In genomic region chr11:98323933-98324332, GRCm38 (mm10) we compare ENCODE assay signal across 10 mouse cellular contexts. TPM values are rescaled to one million over a fixed set of nuclear protein-coding genes. Genes with fewer than 3 reads are reported as not detected.
DNase-seq lines count a peak whose midpoint lies in the region; ATAC-seq lines count a peak whose summit lies in the region.
"Had no signal": no experiment of that assay in that cellular context is flagged by ENCODE, and none has a peak within 500 bp of the region (broad histone marks: within the 10 kb centered on the region; RNA-seq: fewer than 3 reads in every experiment).

No protein-coding gene starts in this region.

- peaks cover 28% of the 10 kb centered on the region for H3K4me1 ChIP-seq in midbrain, embryonic 10.5 days
- H3K4me1 ChIP-seq in midbrain, embryonic 16.5 days (ENCODE audit: control insufficient read depth, insufficient read depth, low read length), result peaks cover 18% of the 10 kb centered on the region
- peaks cover 37% of the 10 kb centered on the region for H3K4me1 ChIP-seq in neural tube, embryonic 15.5 days

- H3K27ac ChIP-seq in midbrain, embryonic 10.5 days (replicated peaks), result no peak overlapping the region
- H3K27ac ChIP-seq in midbrain, embryonic 16.5 days (ENCODE audit: low read length), result no peak overlapping the region
- no peak overlapping the region for H3K27ac ChIP-seq in neural tube, embryonic 15.5 days (replicated peaks)

- peak; percentile 68 for DNase-seq in adrenal gland, postnatal 10 days
- DNase-seq in adrenal gland, adult 8-10 months, result no peak
- DNase-seq in midbrain, embryonic 10.5 days (ENCODE audit: low spot score), result peak; percentile 47
- DNase-seq in forelimb bud, embryonic 11.5 days (ENCODE audit: low read depth, low spot score), result peak; percentile 69
- no peak for DNase-seq in heart, postnatal 25 days (ENCODE audit: low spot score)

- H3K9me3 ChIP-seq in midbrain, embryonic 10.5 days (replicated peaks), result no peaks in the 10 kb centered on the region
- H3K9me3 ChIP-seq in midbrain, embryonic 16.5 days (replicated peaks; ENCODE audit: control insufficient read depth, low read length, poor library complexity, severe bottlenecking), result no peaks in the 10 kb centered on the region
- H3K9me3 ChIP-seq in neural tube, embryonic 15.5 days (replicated peaks), result no peaks in the 10 kb centered on the region

- H3K27me3 ChIP-seq in midbrain, embryonic 10.5 days (ENCODE audit: low read depth, poor library complexity, severe bottlenecking), result peaks cover 100% of the 10 kb centered on the region
- peaks cover 66% of the 10 kb centered on the region for H3K27me3 ChIP-seq in midbrain, embryonic 16.5 days (ENCODE audit: control insufficient read depth, insufficient read depth, low read depth, low read length)
- H3K27me3 ChIP-seq in neural tube, embryonic 15.5 days (replicated peaks), result peaks cover 95% of the 10 kb centered on the region

- intact Hi-C loops in heart, postnatal 25 days (cut with DNase I), result no loop called here

- H3K36me3 ChIP-seq in midbrain, embryonic 10.5 days, result no peaks in the 10 kb centered on the region
- no peaks in the 10 kb centered on the region for H3K36me3 ChIP-seq in midbrain, embryonic 16.5 days (ENCODE audit: control insufficient read depth, insufficient read depth, low read length)
- no peaks in the 10 kb centered on the region for H3K36me3 ChIP-seq in neural tube, embryonic 15.5 days

- no peak overlapping the region for H3K9ac ChIP-seq in midbrain, embryonic 16.5 days (ENCODE audit: low read depth, low read length)
- H3K9ac ChIP-seq in neural tube, embryonic 15.5 days (replicated peaks), result 0 out of 2 replicates have a peak overlapping the region, but pooled peaks have one; percentile 10

- no peak overlapping the region; the same call in 1 of the 2 replicates for H3K4me2 ChIP-seq in midbrain, embryonic 16.5 days (ENCODE audit: low read length)
- 0 out of 2 replicates have a peak overlapping the region, but pooled peaks have one; percentile 13 for H3K4me2 ChIP-seq in neural tube, embryonic 15.5 days

- no peak overlapping the region for H3K4me3 ChIP-seq in midbrain, embryonic 10.5 days
- no peak overlapping the region for H3K4me3 ChIP-seq in midbrain, embryonic 16.5 days (ENCODE audit: low read depth, low read length)
- no peak overlapping the region for H3K4me3 ChIP-seq in neural tube, embryonic 15.5 days (replicated peaks)

- no peak for ATAC-seq in midbrain, embryonic 16.5 days
- no peak for ATAC-seq in neural tube, embryonic 15.5 days (ENCODE audit: low FRiP score)
- no peak for ATAC-seq in erythroid progenitor cell, adult 5-6 weeks (replicated peaks; ENCODE audit: low FRiP score, poor library complexity, severe bottlenecking)

- under 1% methylated on average over 9 of the region's 9 CpGs for WGBS in midbrain, embryonic 10.5 days
- WGBS in midbrain, embryonic 16.5 days, result 2% methylated on average over 9 of the region's 9 CpGs
- 1% methylated on average over 9 of the region's 9 CpGs for WGBS in neural tube, embryonic 15.5 days

RNA-seq across cellular contexts. Expression of gene Neurod2, which starts 5.5 kb away (rescaled TPM):
- total RNA-seq in adrenal gland, postnatal 10 days (2021), result not detected
- total RNA-seq in adrenal gland, adult 8-10 months (2022), result not detected
- polyA plus RNA-seq in midbrain, embryonic 10.5 days (2016; fragmentation: Nextera tagmentation; extraction: Ambion mirVana), result 0.05 and 0.09 TPM in 2 replicates
- 4.5 and 5.6 TPM in 2 replicates for polyA plus RNA-seq in midbrain, embryonic 16.5 days (2015; fragmentation: Nextera tagmentation; extraction: Ambion mirVana)
- 13.7 and 16.3 TPM in 2 replicates for polyA plus RNA-seq in neural tube, embryonic 15.5 days (2015; fragmentation: Nextera tagmentation; extraction: Ambion mirVana)
- total RNA-seq in erythroid progenitor cell, adult 5-6 weeks (2015; ENCODE audit: low replicate concordance), result not detected in 2 replicates
- total RNA-seq in erythroid progenitor cell, adult 5-6 weeks (2017; ENCODE audit: low replicate concordance), result not detected in 2 replicates
- total RNA-seq in heart, postnatal 25 days (2021), result not detected
- polyA plus RNA-seq: C2C12; large intestine, adult 2 months had no signal

RNA-seq across cellular contexts. Expression of gene Ppp1r1b, which starts 24.3 kb away (rescaled TPM):
- total RNA-seq in adrenal gland, postnatal 10 days (2021), result 1 to 10 TPM in 1 of 2 experiments, under 1 TPM in 1; 1.00 to 1.7 TPM
- under 1 TPM in 3 of 4 experiments, not detected in 1; 0.20 to 0.73 (median 0.56) TPM for total RNA-seq in adrenal gland, adult 8-10 months (2022)
- polyA plus RNA-seq in midbrain, embryonic 10.5 days (2016; fragmentation: Nextera tagmentation; extraction: Ambion mirVana), result 1.0 and 1.6 TPM in 2 replicates
- polyA plus RNA-seq in midbrain, embryonic 16.5 days (2015; fragmentation: Nextera tagmentation; extraction: Ambion mirVana), result 2.4 and 2.9 TPM in 2 replicates
- polyA plus RNA-seq in neural tube, embryonic 15.5 days (2015; fragmentation: Nextera tagmentation; extraction: Ambion mirVana), result 2.5 and 3.7 TPM in 2 replicates
- not detected in 2 replicates for total RNA-seq in erythroid progenitor cell, adult 5-6 weeks (2015; ENCODE audit: low replicate concordance)
- not detected in 2 replicates for total RNA-seq in erythroid progenitor cell, adult 5-6 weeks (2017; ENCODE audit: low replicate concordance)
- 1 to 10 TPM; 5.3 to 5.8 TPM for total RNA-seq in heart, postnatal 25 days (2021)

RNA-seq across cellular contexts. Expression of gene Stard3, which starts 34.2 kb away (rescaled TPM):
- 10 to 100 TPM; 25.3 to 25.6 TPM for total RNA-seq in adrenal gland, postnatal 10 days (2021)
- 10 to 100 TPM; 22.4 to 33.9 (median 29.1) TPM for total RNA-seq in adrenal gland, adult 8-10 months (2022)
- 54.5 and 55.6 TPM in 2 replicates for polyA plus RNA-seq in midbrain, embryonic 10.5 days (2016; fragmentation: Nextera tagmentation; extraction: Ambion mirVana)
- polyA plus RNA-seq in midbrain, embryonic 16.5 days (2015; fragmentation: Nextera tagmentation; extraction: Ambion mirVana), result 32.9 and 37.0 TPM in 2 replicates
- 31.6 and 37.6 TPM in 2 replicates for polyA plus RNA-seq in neural tube, embryonic 15.5 days (2015; fragmentation: Nextera tagmentation; extraction: Ambion mirVana)
- 4.6 and 8.3 TPM in 2 replicates for total RNA-seq in erythroid progenitor cell, adult 5-6 weeks (2015; ENCODE audit: low replicate concordance)
- 5.6 and 7.6 TPM in 2 replicates for total RNA-seq in erythroid progenitor cell, adult 5-6 weeks (2017; ENCODE audit: low replicate concordance)
- total RNA-seq in heart, postnatal 25 days (2021), result 10 to 100 TPM; 19.7 to 24.9 TPM

RNA-seq across cellular contexts. Expression of gene Tcap, which starts 59.7 kb away (rescaled TPM):
- total RNA-seq in adrenal gland, postnatal 10 days (2021), result 100 to 1,000 TPM in 1 of 2 experiments, 10 to 100 TPM in 1; 18.1 to 119 TPM
- 1 to 10 TPM in 1 of 4 experiments, under 1 TPM in 2, not detected in 1; 0.37 to 1.0 (median 0.73) TPM for total RNA-seq in adrenal gland, adult 8-10 months (2022)
- 0.19 TPM in 1 of 2 replicates, not detected in the other for polyA plus RNA-seq in midbrain, embryonic 10.5 days (2016; fragmentation: Nextera tagmentation; extraction: Ambion mirVana)
- 0.22 TPM in 1 of 2 replicates, not detected in the other for polyA plus RNA-seq in midbrain, embryonic 16.5 days (2015; fragmentation: Nextera tagmentation; extraction: Ambion mirVana)
- polyA plus RNA-seq in neural tube, embryonic 15.5 days (2015; fragmentation: Nextera tagmentation; extraction: Ambion mirVana), result 1.4 and 1.7 TPM in 2 replicates
- total RNA-seq in erythroid progenitor cell, adult 5-6 weeks (2015; ENCODE audit: low replicate concordance), result not detected in 2 replicates
- not detected in 2 replicates for total RNA-seq in erythroid progenitor cell, adult 5-6 weeks (2017; ENCODE audit: low replicate concordance)
- 1,000 to 10,000 TPM; 1,084 to 2,520 TPM for total RNA-seq in heart, postnatal 25 days (2021)

Comparison
In these comparisons a context has a peak if more than half of its experiments do, and no peak if none do; other contexts are left out.
1. DNase-seq: peak in adrenal gland, postnatal 10 days (single experiment), midbrain, embryonic 10.5 days (single experiment) and forelimb bud, embryonic 11.5 days (single experiment); none in adrenal gland, adult 8-10 months (single experiment) and heart, postnatal 25 days (single experiment).